Mouse (Mus musculus) heart, adult 2 months (tissue): ENCODE measurements around the gene Sulf2. TPM values are rescaled to one million over a fixed set of nuclear protein-coding genes. Genes with fewer than 3 reads are reported as not detected.

Source experiments
- DNase-seq, 2 experiments: peaks; one replicate each; pipeline ENCODE4 v3.0.0; 2021
- H3K27ac ChIP-seq: fragments of 200-600 bp; 2 replicates; pipeline ENCODE4 v1.8.1; 2022
- H3K27me3 ChIP-seq: fragments of 200-500 bp; 2 replicates; pipeline ENCODE4 v1.6.1; 2012; ENCODE audit warnings: mild to moderate bottlenecking, low read length, inconsistent platforms, mixed read lengths; ENCODE audit not compliant: control insufficient read depth, insufficient read depth
- H3K36me3 ChIP-seq: fragments of 200-500 bp; 2 replicates; pipeline ENCODE4 v1.6.1; 2012; ENCODE audit warnings: low read length, inconsistent platforms; ENCODE audit not compliant: control insufficient read depth, insufficient read depth
- H3K4me1 ChIP-seq: fragments of 200-500 bp; 2 replicates; pipeline ENCODE4 v1.6.1; 2011; ENCODE audit warnings: low read length; ENCODE audit not compliant: control insufficient read depth, insufficient read depth
- H3K4me3 ChIP-seq: fragments of 200-600 bp; 2 replicates; pipeline ENCODE4 v1.8.1; 2022
- H3K79me2 ChIP-seq: fragments of 200-500 bp; replicated peaks from 2 replicates; pipeline ENCODE4 v1.6.1; 2012; ENCODE audit warnings: mild to moderate bottlenecking, inconsistent platforms, low read length, moderate library complexity, mixed read lengths; ENCODE audit not compliant: control insufficient read depth, insufficient read depth
- H3K9ac ChIP-seq: fragments of 200-500 bp; 2 replicates; pipeline ENCODE4 v1.6.1; 2012; ENCODE audit warnings: low read depth, mild to moderate bottlenecking, control low read depth, inconsistent platforms, low read length, mixed read lengths
- CTCF ChIP-seq: fragments of 200-600 bp; IDR thresholded peaks from 2 replicates; pipeline ENCODE4 v1.8.1; 2022; ENCODE audit warnings: antibody characterized with exemption, mild to moderate bottlenecking, moderate library complexity
- EP300 ChIP-seq: fragments of 200-500 bp; IDR thresholded peaks from 2 replicates; pipeline ENCODE4 v1.6.1; 2011; ENCODE audit warnings: low read depth, low read length, control low read depth; ENCODE audit not compliant: insufficient read depth
- POLR2A ChIP-seq: fragments of 200-500 bp; IDR thresholded peaks from 2 replicates; pipeline ENCODE4 v1.6.1; 2011; ENCODE audit warnings: mild to moderate bottlenecking, low read depth, low read length, control low read depth; ENCODE audit not compliant: insufficient read depth
- WGBS: fragments of 180-500 bp; shearing (Covaris S2); methylation state at CpG from one replicate; pipeline ENCODE4 v1.1.7; 2018; 5-methylcytosine and 5-hydroxymethylcytosine counted together
- intact Hi-C: fragments of 180-260 bp; cut with DNase I; formaldehyde crosslinking; loops from one replicate; pipeline ENCODE4 v1.15.1; 2025
- polyA plus RNA-seq: library from polyadenylated mRNA; depleted of rRNA; stranded (reverse); fragments of >200 nt; gene quantifications from 2 replicates; pipeline ENCODE4 v1.2.3, GENCODE M21; 2012
- total RNA-seq, 2 experiments: library from RNA; stranded (reverse); gene quantifications; 2 replicates each; pipeline ENCODE4 v1.2.3; 2021

The Sulf2 gene
- total and polyA plus RNA-seq, 3 experiments, result 38.5 to 51.0 (median 43.9) TPM

DNA sequence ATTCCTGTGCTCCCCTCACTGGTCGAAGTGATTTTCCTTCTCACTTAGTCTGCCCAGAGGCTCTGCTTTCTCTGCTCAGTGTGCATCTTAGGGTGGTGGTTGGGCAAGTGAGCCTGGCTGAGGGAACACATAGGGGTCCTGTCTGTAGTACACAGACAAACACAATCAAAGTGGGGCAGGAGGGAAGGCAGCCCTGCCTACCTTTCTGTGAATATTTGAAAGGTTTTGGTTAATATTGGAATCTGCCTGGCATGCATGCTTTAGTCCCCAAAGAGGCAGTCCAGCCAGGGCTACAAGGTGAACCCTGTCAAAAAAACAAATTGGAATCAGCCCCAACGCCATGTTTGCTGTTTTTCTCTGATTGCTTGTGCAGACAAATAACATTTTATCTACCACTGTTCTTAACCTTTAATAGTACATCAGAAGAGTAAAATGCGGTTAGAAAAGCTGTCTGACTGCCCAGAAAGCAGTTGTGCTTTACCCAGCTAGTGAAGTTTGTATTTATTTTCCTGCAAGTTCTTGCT is 120.4 kb downstream of the Sulf2 start:
- peak overlapping the region; percentile 2; the same call in 1 of the 2 replicates for H3K9ac ChIP-seq
- WGBS, result 41% methylated on average over 3 of the region's 3 CpGs

DNA sequence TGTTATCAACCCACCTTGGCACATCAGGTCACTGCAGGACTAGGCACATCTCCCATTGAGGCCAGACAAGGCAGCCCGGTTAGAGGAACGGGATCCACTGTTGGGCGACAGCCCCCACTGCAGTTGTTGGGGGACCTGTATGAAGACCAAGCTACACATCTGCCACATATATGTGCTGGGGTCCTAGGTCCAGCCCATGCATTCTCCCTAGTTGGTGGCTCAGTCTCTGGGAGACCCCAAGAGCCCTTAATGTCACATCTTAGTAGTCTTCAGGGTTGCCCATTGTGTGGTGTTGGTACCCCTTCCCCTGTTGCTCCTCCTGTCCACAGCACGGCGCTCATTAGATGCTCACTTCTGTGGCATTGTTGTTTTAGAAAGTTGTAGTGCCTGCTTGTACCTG is 122.8 kb downstream of the Sulf2 start:
- no peak for DNase-seq
- 87% methylated on average over 5 of the region's 5 CpGs for WGBS

More for the DNA sequence above, 120.4 kb downstream of the Sulf2 start:
- TF ChIP-seq POLR2A, result no peak
- TF ChIP-seq EP300, result no peak
- Histone ChIP-seq H3K79me2 (peaks cover 5% of the 10 kb centered on the region), H3K4me3 (no peak overlapping the region; the same call in 1 of the 2 replicates), H3K27me3 (no peaks in the 10 kb centered on the region), H3K36me3 (peaks cover 19% of the 10 kb centered on the region), H3K4me1 (peaks cover 21% of the 10 kb centered on the region), H3K27ac (peak overlapping the region; percentile 67)
- no peak for DNase-seq
- intact Hi-C loops, result no loop called here

DNA sequence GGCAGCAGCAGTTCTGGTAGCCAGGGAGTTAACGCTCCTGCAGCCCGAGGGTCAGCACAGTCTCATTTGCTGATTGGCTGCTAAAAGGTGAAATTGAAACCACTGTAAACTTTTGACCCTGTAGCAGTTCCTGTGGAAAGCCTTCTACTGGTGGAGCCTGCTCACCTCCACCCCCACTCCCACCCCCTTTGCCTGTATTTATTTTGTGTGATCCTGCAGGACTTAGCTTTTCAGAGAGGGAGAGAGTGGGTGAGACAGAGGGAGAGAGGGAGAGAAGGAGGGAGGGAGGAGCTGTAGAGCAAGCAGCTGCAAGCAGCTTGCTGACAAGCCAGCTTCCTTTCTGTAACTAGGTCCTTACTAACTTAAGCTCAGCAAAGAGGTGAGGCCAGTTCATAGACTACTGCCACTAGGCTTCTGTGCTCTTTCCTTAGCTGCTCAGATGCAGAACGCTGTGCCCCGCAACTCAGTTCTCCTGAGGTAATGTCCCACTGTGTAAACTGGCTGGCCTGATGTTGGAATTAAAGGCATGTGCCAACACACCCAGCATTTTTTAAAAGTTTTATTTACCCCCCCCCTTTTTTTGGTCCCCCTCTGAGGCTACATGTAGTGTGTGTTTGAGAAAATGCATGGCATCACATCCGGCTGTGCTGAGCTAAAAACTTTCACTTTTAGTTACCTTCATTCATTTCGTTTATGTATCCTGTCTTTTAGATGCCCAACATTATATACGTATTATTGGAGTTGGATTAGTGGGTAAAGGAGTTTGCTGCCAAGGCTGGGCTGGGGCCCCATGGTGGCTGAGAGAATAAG is 124.1 kb downstream of the Sulf2 start:
- WGBS, result 13% methylated on average over 7 of the region's 7 CpGs

More for the DNA sequence above, 122.8 kb downstream of the Sulf2 start:
- TF ChIP-seq CTCF (no peak), POLR2A (no peak), EP300 (no peak)
- intact Hi-C loops, result loop anchor here (2.0 kb wide), 1 partner anchor 40 kb away; the partner anchor contains the start of gene Ncoa3
- Histone ChIP-seq H3K27me3 (no peaks in the 10 kb centered on the region), H3K4me3 (no peak overlapping the region), H3K36me3 (peaks cover 34% of the 10 kb centered on the region), H3K79me2 (peaks cover 7% of the 10 kb centered on the region), H3K9ac (no peak overlapping the region), H3K27ac (no peak overlapping the region), H3K4me1 (peaks cover 30% of the 10 kb centered on the region)

DNA sequence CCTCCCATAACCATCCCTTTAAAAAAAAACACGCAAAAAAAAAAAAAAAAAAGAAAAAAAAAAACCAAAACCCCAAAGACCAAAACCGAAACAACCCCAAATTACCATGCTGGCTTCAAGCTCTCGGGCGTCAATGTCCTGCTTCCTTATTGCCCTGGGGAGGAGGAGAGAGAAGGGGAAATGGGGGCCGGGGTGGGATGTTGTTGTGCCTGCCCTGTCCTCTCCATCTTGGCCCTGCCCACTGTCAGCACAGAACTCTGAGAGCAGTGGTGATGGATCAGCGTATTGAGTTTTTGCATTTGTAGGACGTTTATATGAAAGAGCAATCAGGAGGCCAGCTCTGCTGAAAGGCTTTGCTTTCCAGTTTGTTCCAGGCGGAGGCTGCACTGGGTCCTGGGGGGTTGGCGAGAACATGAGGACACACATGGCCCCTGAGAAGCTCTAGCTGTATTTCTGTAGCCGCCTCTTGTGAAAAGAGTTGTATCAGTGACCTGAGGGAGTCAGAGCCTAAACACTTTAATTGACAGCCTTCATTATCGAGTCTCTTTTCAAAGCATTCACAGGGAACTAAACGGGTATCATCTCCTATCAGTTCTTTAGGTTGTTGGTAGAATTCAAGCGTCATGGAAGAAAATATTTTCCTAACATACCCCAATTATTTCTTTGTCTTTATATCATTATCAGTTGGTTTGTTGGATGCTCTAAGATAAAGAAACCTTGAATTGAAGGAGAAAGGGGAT is 125.0 kb downstream of the Sulf2 start:
- TF ChIP-seq POLR2A, result no peak
- TF ChIP-seq CTCF, result no peak
- no peak for TF ChIP-seq EP300
- peak overlapping the region; percentile 18; the same call in 1 of the 2 replicates for H3K9ac ChIP-seq
- DNase-seq, result peak; percentile 53 to 61
- 5% methylated on average over 13 of the region's 13 CpGs for WGBS
- intact Hi-C loops, result loop anchor here (2.0 kb wide), 1 partner anchor 30 kb away; no protein-coding TSS in a partner anchor
- H3K4me1 ChIP-seq, result peaks cover 35% of the 10 kb centered on the region
- no peaks in the 10 kb centered on the region for H3K27me3 ChIP-seq
- peaks cover 30% of the 10 kb centered on the region for H3K36me3 ChIP-seq
- H3K4me3 ChIP-seq, result peak overlapping the region; percentile 45
- H3K79me2 ChIP-seq, result peaks cover 10% of the 10 kb centered on the region
- H3K27ac ChIP-seq, result peak overlapping the region; percentile 73

More for the DNA sequence above, 124.1 kb downstream of the Sulf2 start:
- Histone ChIP-seq H3K79me2 (peaks cover 10% of the 10 kb centered on the region), H3K9ac (peak overlapping the region; percentile 61), H3K36me3 (peaks cover 38% of the 10 kb centered on the region), H3K27ac (peak overlapping the region; percentile 73), H3K4me1 (peaks cover 33% of the 10 kb centered on the region), H3K4me3 (peak overlapping the region; percentile 45), H3K27me3 (no peaks in the 10 kb centered on the region)
- TF ChIP-seq POLR2A (peak; percentile 71), CTCF (0 out of 2 replicates have a peak, but pooled peaks have one; percentile 15), EP300 (peak; percentile 74; the same call in 1 of the 2 replicates)
- intact Hi-C loops, result loop anchor here (2.0 kb wide), 1 partner anchor 31 kb away; no protein-coding TSS in a partner anchor
- peak; percentile 58 to 74 for DNase-seq

DNA sequence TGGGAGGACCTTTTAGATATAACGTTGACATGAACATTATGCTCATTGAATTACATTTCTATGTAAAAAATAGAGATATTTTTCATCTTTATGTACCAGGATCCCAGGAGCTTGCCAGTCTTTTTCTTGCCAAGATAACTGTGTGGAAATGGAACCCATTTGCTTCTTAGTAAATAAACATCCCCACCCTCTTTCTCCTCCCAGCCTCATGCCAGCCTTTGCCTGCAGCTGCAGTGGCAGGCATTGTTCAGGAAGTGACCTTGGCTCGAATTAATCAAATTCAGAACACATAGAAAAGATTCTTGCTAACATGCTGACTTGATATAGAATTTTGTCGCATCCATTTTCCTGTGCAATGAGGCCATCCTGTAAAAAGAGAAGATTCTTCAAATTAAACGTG is 126.2 kb downstream of the Sulf2 start:
- peaks cover 30% of the 10 kb centered on the region for H3K4me1 ChIP-seq
- no peak overlapping the region for H3K4me3 ChIP-seq
- H3K79me2 ChIP-seq, result peaks cover 10% of the 10 kb centered on the region
- 27% methylated on average over 4 of the region's 4 CpGs for WGBS
- TF ChIP-seq CTCF (no peak), EP300 (no peak), POLR2A (no peak)
- H3K27me3 ChIP-seq, result no peaks in the 10 kb centered on the region
- H3K36me3 ChIP-seq, result peaks cover 25% of the 10 kb centered on the region
- intact Hi-C loops, result no loop called here
- DNase-seq, result no peak
- H3K9ac ChIP-seq, result no peak overlapping the region
- H3K27ac ChIP-seq, result peak overlapping the region; percentile 6; the same call in 1 of the 2 replicates
